Mouse (Mus musculus) CH12.LX (cell line): ENCODE measurements around the gene Slc39a13. TPM values are rescaled to one million over a fixed set of nuclear protein-coding genes. Genes with fewer than 3 reads are reported as not detected.
A peak's percentile ranks its signal among the peaks of the same experiment; 100 is the strongest.

Source experiments
- DNase-seq: peaks from one replicate; pipeline ENCODE4 v3.0.0-alpha.2; 2013; ENCODE audit errors: extremely low read depth
- H3K27ac ChIP-seq: 2 replicates; pipeline ENCODE4 v1.5.1; 2012; ENCODE audit warnings: low read depth, mild to moderate bottlenecking, control low read depth, moderate library complexity; ENCODE audit not compliant: insufficient read depth
- H3K27me3 ChIP-seq: replicated peaks from 2 replicates; pipeline ENCODE3; 2012; ENCODE audit warnings: inconsistent platforms
- H3K36me3 ChIP-seq, 2 experiments: replicated peaks in 1 of 2; 2 replicates each; pipeline versions ENCODE3 to v1.6.1; 2012; ENCODE audit warnings: inconsistent platforms in 1 of 2, low read length in 1 of 2, mild to moderate bottlenecking in 1 of 2, mixed read lengths in 1 of 2, moderate library complexity in 1 of 2; ENCODE audit not compliant: control insufficient read depth in 1 of 2, insufficient read depth in 1 of 2
- H3K4me1 ChIP-seq, 2 experiments: 2 replicates each; pipeline ENCODE4 v1.6.1; 2012; ENCODE audit warnings: inconsistent platforms in 1 of 2, moderate library complexity in 1 of 2; ENCODE audit not compliant: insufficient read depth in 2 of 2, control insufficient read depth in 1 of 2
- H3K4me2 ChIP-seq: 2 replicates; pipeline ENCODE4 v1.6.1; 2012; ENCODE audit warnings: low read depth, mild to moderate bottlenecking, control low read depth; ENCODE audit not compliant: poor library complexity, insufficient read depth, severe bottlenecking
- H3K4me3 ChIP-seq, 3 experiments: fragments of 150-350 bp in 1 of 3; sonication (generic) in 1 of 3; replicated peaks in 1 of 3; 2 replicates each; pipeline versions ENCODE3 to v1.5.1; 2011 to 2012; ENCODE audit warnings: low read depth in 2 of 3, low read length in 2 of 3, mild to moderate bottlenecking in 2 of 3, moderate library complexity in 2 of 3, control low read depth in 1 of 3, improper control_type of control experiment in 1 of 3, inconsistent platforms in 1 of 3, mixed read lengths in 1 of 3; ENCODE audit not compliant: poor library complexity in 1 of 3
- H3K79me2 ChIP-seq: replicated peaks from 2 replicates; pipeline ENCODE4 v1.6.1; 2012; ENCODE audit warnings: mild to moderate bottlenecking, moderate library complexity; ENCODE audit not compliant: control insufficient read depth, poor library complexity, insufficient read depth, severe bottlenecking; ENCODE audit errors: extremely low read depth
- H3K9ac ChIP-seq: 2 replicates; pipeline ENCODE4 v1.6.1; 2012; ENCODE audit warnings: low read depth, mild to moderate bottlenecking, control low read depth, moderate library complexity; ENCODE audit not compliant: insufficient read depth
- H3K9me3 ChIP-seq: replicated peaks from 2 replicates; pipeline ENCODE3; 2012; ENCODE audit warnings: low read length, inconsistent platforms, mixed read lengths
- CTCF ChIP-seq, 2 experiments: IDR thresholded peaks in 1 of 2; conservative IDR thresholded peaks in 1 of 2; 2 replicates each; pipeline ENCODE4 v1.5.1; 2011 to 2012; ENCODE audit warnings: low read depth in 2 of 2, low read length in 2 of 2, improper control_type of control experiment in 1 of 2, inconsistent platforms in 1 of 2, mild to moderate bottlenecking in 1 of 2, moderate library complexity in 1 of 2
- ELF1 ChIP-seq: IDR thresholded peaks from 2 replicates; pipeline ENCODE4 v1.6.1; 2014; ENCODE audit warnings: low read depth, mild to moderate bottlenecking, inconsistent platforms, low read length, improper control_type of control experiment
- HCFC1 ChIP-seq: IDR thresholded peaks from 2 replicates; pipeline ENCODE4 v1.6.1; 2012; ENCODE audit warnings: low read depth, mild to moderate bottlenecking, inconsistent platforms, low read length, improper control_type of control experiment
- IRF4 ChIP-seq: IDR thresholded peaks from 2 replicates; pipeline ENCODE4 v1.6.1; 2014; ENCODE audit warnings: low read depth, mild to moderate bottlenecking, inconsistent platforms, low read length, improper control_type of control experiment
- KAT2A ChIP-seq: IDR thresholded peaks from 2 replicates; pipeline ENCODE4 v1.6.1; 2012; ENCODE audit warnings: low read length, improper control_type of control experiment, inconsistent platforms; ENCODE audit not compliant: insufficient replicate concordance
- MAX ChIP-seq: IDR thresholded peaks from 2 replicates; pipeline ENCODE4 v1.6.1; 2011; ENCODE audit warnings: low read length, improper control_type of control experiment
- MAZ ChIP-seq: IDR thresholded peaks from 2 replicates; pipeline ENCODE4 v1.6.1; 2012; ENCODE audit warnings: low read depth, mild to moderate bottlenecking, inconsistent platforms, low read length, improper control_type of control experiment, moderate library complexity
- MYC ChIP-seq: IDR thresholded peaks from 2 replicates; pipeline ENCODE4 v1.6.1; 2011; ENCODE audit warnings: low read depth, mild to moderate bottlenecking, improper control_type of control experiment, low read length
- PAX5 ChIP-seq: IDR thresholded peaks from 2 replicates; pipeline ENCODE4 v1.6.1; 2012; ENCODE audit warnings: low read length, inconsistent platforms, mixed read lengths
- POLR2A ChIP-seq: IDR thresholded peaks from 2 replicates; pipeline ENCODE4 v1.6.1; 2011; ENCODE audit warnings: low read depth, mild to moderate bottlenecking, improper control_type of control experiment, low read length
- RAD21 ChIP-seq: IDR thresholded peaks from 2 replicates; pipeline ENCODE4 v1.6.1; 2011; ENCODE audit warnings: low read depth, mild to moderate bottlenecking, low read length, improper control_type of control experiment, moderate library complexity
- RCOR1 ChIP-seq: conservative IDR thresholded peaks from 2 replicates; pipeline ENCODE4 v1.6.1; 2012; ENCODE audit warnings: low read depth, mild to moderate bottlenecking, inconsistent platforms, low read length, improper control_type of control experiment
- SMC3 ChIP-seq: IDR thresholded peaks from 2 replicates; pipeline ENCODE4 v1.6.1; 2011; ENCODE audit warnings: low read depth, low read length, improper control_type of control experiment
- UBTF ChIP-seq: IDR thresholded peaks from 2 replicates; pipeline ENCODE4 v1.6.1; 2012; ENCODE audit warnings: low read depth, mild to moderate bottlenecking, inconsistent platforms, low read length, improper control_type of control experiment, moderate library complexity
- USF1 ChIP-seq: IDR thresholded peaks from 2 replicates; pipeline ENCODE4 v1.6.1; 2014; ENCODE audit warnings: low read depth, mild to moderate bottlenecking, inconsistent platforms, low read length, improper control_type of control experiment
- USF2 ChIP-seq: conservative IDR thresholded peaks from 2 replicates; pipeline ENCODE4 v1.6.1; 2011; ENCODE audit warnings: low read depth, low read length, improper control_type of control experiment
- ZNF384 ChIP-seq: IDR thresholded peaks from 2 replicates; pipeline ENCODE4 v1.6.1; 2012; ENCODE audit warnings: low read depth, low read length, improper control_type of control experiment, inconsistent platforms
- dilution Hi-C: fragments of 300-500 bp; cut with MboI; formaldehyde crosslinking; loops from 2 replicates; pipeline ENCODE4 v1.14.3; 2020; ENCODE audit warnings: low sequenced_read_pairs; ENCODE audit not compliant: extremely low pct_unique_long_range_greater_than_20kb, extremely low pct_ligation_motif_present
- in situ Hi-C: fragments of 300-500 bp; cut with MboI; formaldehyde crosslinking; loops from 3 replicates; pipeline ENCODE4 v1.14.3; 2019; ENCODE audit warnings: low sequenced_read_pairs, low pct_ligation_motif_present, low pct_unique_long_range_greater_than_20kb, mixed read lengths
- polyA plus RNA-seq: library from polyadenylated mRNA; unstranded; fragments of >175 nt; gene quantifications from 2 replicates; pipeline ENCODE4 v1.2.1, GENCODE M21; 2012; ENCODE audit warnings: low read depth; ENCODE audit not compliant: insufficient read length
- total RNA-seq, 2 experiments: library from RNA; depleted of rRNA; stranded (reverse); fragments of 300-350 nt in 1 of 2; fragments of >200 nt in 1 of 2; gene quantifications; 2 replicates each; pipeline ENCODE4 v1.2.3; 2012 to 2014

The Slc39a13 gene
- total and polyA plus RNA-seq, 3 experiments, result 3.5 to 7.5 (median 7.2) TPM

- Histone ChIP-seq H3K79me2 (no peaks in the 10 kb centered on the region), H3K4me1 (no peaks in the 10 kb centered on the region), H3K27me3 (no peaks in the 10 kb centered on the region), H3K9ac (no peak within 1 kb of the TSS), H3K4me2 (no peak within 1 kb of the TSS), H3K9me3 (no peaks in the 10 kb centered on the region), H3K4me3 (no peak within 1 kb of the TSS), H3K36me3 (no peaks in the 10 kb centered on the region), H3K27ac (no peak within 1 kb of the TSS)
- DNase-seq, result no peak
- dilution Hi-C loops (no loop called here), in situ Hi-C loops (no loop called here)
- TF ChIP-seq UBTF (no peak), ELF1 (no peak), IRF4 (no peak), USF2 (no peak), KAT2A (no peak), POLR2A (no peak)
Measured at GRCm38 (mm10) chr2:91035385-91035784, 34.8 kb downstream of the Slc39a13 start, which contains the start of gene Rapsn. TSS of gene Rapsn (plus strand) at chr2:91035620.

GRCm38 (mm10) chr2:91033000-91033399, 37.2 kb downstream of the Slc39a13 start:
- no peaks in the 10 kb centered on the region for H3K27me3 ChIP-seq
- DNase-seq, result peak; percentile 32
- no peak overlapping the region for H3K4me2 ChIP-seq
- H3K9ac ChIP-seq, result no peak overlapping the region
- no peaks in the 10 kb centered on the region for H3K36me3 ChIP-seq
- H3K4me3 ChIP-seq, result no peak overlapping the region
- no peaks in the 10 kb centered on the region for H3K9me3 ChIP-seq
- in situ Hi-C loops, result no loop called here
- no peaks in the 10 kb centered on the region for H3K79me2 ChIP-seq
- H3K27ac ChIP-seq, result no peak overlapping the region
- dilution Hi-C loops, result no loop called here
- H3K4me1 ChIP-seq, result no peaks in the 10 kb centered on the region
- TF ChIP-seq USF1 (peak; percentile 30; the same call in 1 of the 2 replicates), KAT2A (no peak), RCOR1 (no peak), UBTF (no peak), ELF1 (no peak), MAZ (no peak), ZNF384 (peak; percentile 25; the same call in 1 of the 2 replicates), MAX (peak; percentile 84), PAX5 (no peak), CTCF (conservative IDR thresholded peaks at IDR 0.05 in 1 of 2, IDR thresholded peaks at IDR 0.05 in 1 of 2; ENCODE audit: low read depth in 2 of 2, low read length in 2 of 2) (peak in 1 of 2 experiments; percentile 58; a peak in 2 of 4 replicates), RAD21 (peak; percentile 49), HCFC1 (no peak), MYC (peak; percentile 98), SMC3 (peak; percentile 21; the same call in 1 of the 2 replicates)
